Mouse (Mus musculus): ENCODE measurements at regions not wholly inside any gene's neighbourhood (a gene's known extent, or its start where the extent isn't known, plus 50 kb on each side); places are given as distances from the start of the nearest gene placed in this dataset.
A peak's percentile ranks its signal among the peaks of the same experiment; 100 is the strongest.

DNA sequence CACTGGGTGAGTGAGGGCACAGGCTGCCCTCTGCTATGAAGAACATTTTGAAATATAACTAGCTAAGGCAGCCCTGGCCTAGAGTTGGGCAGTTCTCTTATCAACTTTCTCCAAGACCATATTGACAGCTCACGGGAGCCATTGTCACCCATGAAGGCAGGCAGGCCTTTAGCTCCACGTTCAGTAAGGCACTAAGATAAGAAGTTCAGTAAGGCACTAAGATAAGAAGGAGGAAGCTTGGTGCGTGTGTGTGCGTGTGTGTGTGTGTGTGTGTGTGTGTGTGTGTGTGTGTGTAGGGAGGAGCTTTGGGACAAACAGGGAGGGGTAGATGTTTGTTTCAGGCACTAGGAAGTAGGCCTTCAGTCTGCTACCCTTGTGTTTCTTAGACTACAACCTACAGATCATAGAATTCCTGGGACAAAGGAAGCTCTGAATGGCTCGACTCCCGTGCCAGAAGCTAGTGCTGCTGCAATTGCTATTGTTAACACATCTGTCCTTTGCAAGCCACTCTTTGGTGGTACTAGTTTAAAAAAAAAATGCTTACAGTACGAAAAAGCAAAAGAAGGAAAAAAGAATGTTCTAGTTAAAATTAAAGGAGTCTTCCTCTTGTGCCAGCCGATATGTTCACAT lies 188.0 kb upstream of the Afdn start:
- 40% methylated on average over 8 of the region's 8 CpGs for WGBS
- peak; percentile 54 for DNase-seq
- H3K9ac ChIP-seq (replicated peaks; ENCODE audit: low read length), result no peak overlapping the region

DNA sequence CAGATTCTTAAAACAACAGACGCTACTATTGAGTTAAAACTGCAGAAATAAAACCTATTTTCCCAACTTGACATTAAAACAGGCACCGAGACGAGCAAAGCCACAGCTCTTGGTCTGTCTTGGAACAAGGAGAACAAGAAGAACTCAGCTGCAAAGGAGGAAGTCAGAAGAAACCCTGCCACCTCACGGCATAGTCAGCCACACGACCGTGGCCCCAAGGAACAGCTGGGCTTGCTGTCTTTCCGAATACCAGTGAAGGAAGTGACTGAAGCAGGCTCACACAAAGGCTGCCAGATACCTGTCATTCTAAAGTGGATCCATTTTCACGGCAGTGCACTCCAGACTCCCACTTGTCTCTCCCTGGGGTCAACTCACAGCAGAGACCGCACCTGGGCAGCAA lies 187.3 kb upstream of the Afdn start:
- DNase-seq (no peak), ATAC-seq (ENCODE audit: low FRiP score, low TSS enrichment) (no peak)
- Histone ChIP-seq H3K4me1 (ENCODE audit: control insufficient read depth, insufficient read depth, low read length) (peaks cover 39% of the 10 kb centered on the region), H3K36me3 (ENCODE audit: control insufficient read depth, insufficient read depth, low read length) (no peaks in the 10 kb centered on the region), H3K4me2 (ENCODE audit: low read length) (no peak overlapping the region), H3K9ac (replicated peaks; ENCODE audit: low read length) (no peak overlapping the region), H3K9me3 (ENCODE audit: control insufficient read depth, low read length) (no peaks in the 10 kb centered on the region), H3K27me3 (ENCODE audit: control insufficient read depth, insufficient read depth, low read length) (no peaks in the 10 kb centered on the region), H3K27ac (replicated peaks; ENCODE audit: low read depth, low read length) (peak overlapping the region; percentile 79), H3K4me3 (replicated peaks; ENCODE audit: low read depth, low read length) (no peak overlapping the region)
- 53% methylated on average over 9 of the region's 9 CpGs for whole genome bisulfite sequencing

More for the DNA sequence above, 188.0 kb upstream of the Afdn start:
- H3K4me2 ChIP-seq (ENCODE audit: low read length), result no peak overlapping the region
- no peak overlapping the region for H3K4me3 ChIP-seq (replicated peaks; ENCODE audit: low read depth, low read length)
- no peaks in the 10 kb centered on the region for H3K27me3 ChIP-seq (ENCODE audit: control insufficient read depth, insufficient read depth, low read length)
- H3K9me3 ChIP-seq (ENCODE audit: control insufficient read depth, low read length), result no peaks in the 10 kb centered on the region
- H3K36me3 ChIP-seq (ENCODE audit: control insufficient read depth, insufficient read depth, low read length), result no peaks in the 10 kb centered on the region
- no peak for ATAC-seq (ENCODE audit: low FRiP score, low TSS enrichment)
- peaks cover 39% of the 10 kb centered on the region for H3K4me1 ChIP-seq (ENCODE audit: control insufficient read depth, insufficient read depth, low read length)
- peak overlapping the region; percentile 79 for H3K27ac ChIP-seq (replicated peaks; ENCODE audit: low read depth, low read length)

DNA sequence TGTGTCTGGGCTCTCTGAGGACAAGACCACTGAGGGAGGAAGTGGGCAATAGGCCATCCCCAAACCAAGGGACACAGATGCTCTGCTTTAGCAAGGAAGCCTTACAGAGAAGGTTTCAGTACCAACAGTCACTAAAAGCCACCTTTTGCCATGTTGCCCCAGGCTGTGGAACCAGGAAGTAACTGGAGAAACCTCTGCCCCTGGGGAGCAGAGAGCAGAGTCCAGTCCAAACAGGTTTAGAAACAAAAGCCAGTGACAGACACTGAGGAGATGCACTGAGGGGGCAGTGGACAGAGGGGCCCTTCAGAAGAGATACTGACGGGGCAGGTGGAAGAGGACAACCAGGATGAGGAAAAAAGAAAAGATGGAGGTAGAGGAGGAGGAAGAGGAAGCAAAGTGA lies 186.2 kb upstream of the Afdn start:
- ATAC-seq (ENCODE audit: low FRiP score, low TSS enrichment), result peak; percentile 7; the same call in 1 of the 2 replicates
- Histone ChIP-seq H3K27ac (replicated peaks; ENCODE audit: low read depth, low read length) (peak overlapping the region; percentile 79), H3K36me3 (ENCODE audit: control insufficient read depth, insufficient read depth, low read length) (no peaks in the 10 kb centered on the region), H3K4me2 (ENCODE audit: low read length) (no peak overlapping the region), H3K4me3 (replicated peaks; ENCODE audit: low read depth, low read length) (no peak overlapping the region), H3K27me3 (ENCODE audit: control insufficient read depth, insufficient read depth, low read length) (no peaks in the 10 kb centered on the region), H3K9ac (replicated peaks; ENCODE audit: low read length) (no peak overlapping the region), H3K4me1 (ENCODE audit: control insufficient read depth, insufficient read depth, low read length) (peaks cover 39% of the 10 kb centered on the region), H3K9me3 (ENCODE audit: control insufficient read depth, low read length) (no peaks in the 10 kb centered on the region)
- no peak for DNase-seq
- WGBS, result 75% methylated on average over 1 of the region's 1 CpGs

DNA sequence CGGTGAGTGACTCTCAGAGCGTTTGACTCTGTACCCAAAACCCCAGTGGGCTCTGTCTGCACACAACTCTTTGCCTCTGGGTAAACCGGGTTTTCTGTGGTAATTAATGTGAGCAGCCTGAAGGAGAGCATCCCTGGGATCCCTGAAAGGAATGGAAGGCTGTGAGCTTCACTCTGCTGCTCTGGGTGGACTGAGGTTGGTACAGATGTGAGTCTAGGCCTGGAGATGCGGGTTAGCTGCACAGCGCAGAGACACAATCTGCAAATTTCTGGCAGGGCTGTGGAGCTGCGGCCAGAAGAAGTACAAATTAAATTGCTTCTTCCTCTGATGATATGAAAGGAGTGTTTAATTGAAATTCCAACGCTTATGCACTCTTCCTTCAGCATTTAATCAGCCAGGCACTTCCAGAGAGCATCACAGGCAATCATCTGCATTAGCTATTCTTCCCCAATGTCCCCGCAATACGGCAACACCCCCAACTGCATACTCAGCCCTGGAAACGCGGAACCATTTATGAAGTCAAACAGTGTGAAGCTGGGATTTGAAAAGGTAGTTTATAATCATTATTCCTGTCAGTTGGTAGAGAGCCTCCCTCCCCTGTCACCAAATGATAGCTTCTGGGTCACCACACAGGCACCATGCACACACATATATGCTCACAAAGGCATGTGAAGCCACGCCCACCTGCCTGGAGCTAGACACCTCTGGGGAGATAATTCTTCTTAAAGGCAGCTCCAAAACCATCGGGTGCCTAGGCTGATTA lies 185.5 kb upstream of the Afdn start:
- 46% methylated on average over 13 of the region's 13 CpGs for WGBS
- H3K36me3 ChIP-seq (ENCODE audit: control insufficient read depth, insufficient read depth, low read length), result no peaks in the 10 kb centered on the region
- peak; percentile 59 for DNase-seq

DNA sequence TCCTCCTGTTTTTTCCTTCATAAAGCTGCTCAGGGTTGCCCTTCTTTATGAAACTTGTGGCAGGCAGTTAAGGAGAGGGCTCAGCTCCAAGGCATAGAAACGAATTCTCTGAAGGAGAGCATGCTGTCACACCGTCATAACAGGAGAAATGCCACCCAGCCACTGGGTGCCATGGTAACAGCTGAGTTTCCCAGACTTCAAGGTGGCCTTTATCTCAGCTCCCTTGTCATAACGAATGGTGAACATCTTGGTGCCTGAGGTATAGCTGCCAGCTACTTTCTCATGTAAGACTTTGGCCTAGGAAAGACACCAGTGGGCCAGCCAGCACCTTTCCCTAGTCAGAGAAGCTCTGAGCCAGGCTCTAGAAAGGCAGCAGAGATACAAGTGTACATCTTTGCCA lies 182.5 kb upstream of the Afdn start:
- H3K27ac ChIP-seq (replicated peaks; ENCODE audit: low read depth, low read length), result no peak overlapping the region
- no peaks in the 10 kb centered on the region for H3K9me3 ChIP-seq (ENCODE audit: control insufficient read depth, low read length)
- WGBS, result 48% methylated on average over 3 of the region's 3 CpGs
- no peak overlapping the region for H3K9ac ChIP-seq (replicated peaks; ENCODE audit: low read length)
- H3K4me3 ChIP-seq (replicated peaks; ENCODE audit: low read depth, low read length), result no peak overlapping the region
- H3K4me1 ChIP-seq (ENCODE audit: control insufficient read depth, insufficient read depth, low read length), result peaks cover 34% of the 10 kb centered on the region
- no peak overlapping the region for H3K4me2 ChIP-seq (ENCODE audit: low read length)
- no peaks in the 10 kb centered on the region for H3K36me3 ChIP-seq (ENCODE audit: control insufficient read depth, insufficient read depth, low read length)
- no peak for ATAC-seq (ENCODE audit: low FRiP score, low TSS enrichment)
- DNase-seq, result peak; percentile 49
- no peaks in the 10 kb centered on the region for H3K27me3 ChIP-seq (ENCODE audit: control insufficient read depth, insufficient read depth, low read length)

More for the DNA sequence above, 185.5 kb upstream of the Afdn start:
- Histone ChIP-seq H3K27ac (replicated peaks; ENCODE audit: low read depth, low read length) (peak overlapping the region; percentile 79), H3K4me2 (ENCODE audit: low read length) (peak overlapping the region; percentile 15; the same call in 1 of the 2 replicates), H3K9me3 (ENCODE audit: control insufficient read depth, low read length) (no peaks in the 10 kb centered on the region), H3K9ac (replicated peaks; ENCODE audit: low read length) (0 out of 2 replicates have a peak overlapping the region, but pooled peaks have one; percentile 9), H3K4me3 (replicated peaks; ENCODE audit: low read depth, low read length) (no peak overlapping the region), H3K27me3 (ENCODE audit: control insufficient read depth, insufficient read depth, low read length) (no peaks in the 10 kb centered on the region), H3K4me1 (ENCODE audit: control insufficient read depth, insufficient read depth, low read length) (peaks cover 39% of the 10 kb centered on the region)
- ATAC-seq (ENCODE audit: low FRiP score, low TSS enrichment), result peak; percentile 44; the same call in 1 of the 2 replicates

DNA sequence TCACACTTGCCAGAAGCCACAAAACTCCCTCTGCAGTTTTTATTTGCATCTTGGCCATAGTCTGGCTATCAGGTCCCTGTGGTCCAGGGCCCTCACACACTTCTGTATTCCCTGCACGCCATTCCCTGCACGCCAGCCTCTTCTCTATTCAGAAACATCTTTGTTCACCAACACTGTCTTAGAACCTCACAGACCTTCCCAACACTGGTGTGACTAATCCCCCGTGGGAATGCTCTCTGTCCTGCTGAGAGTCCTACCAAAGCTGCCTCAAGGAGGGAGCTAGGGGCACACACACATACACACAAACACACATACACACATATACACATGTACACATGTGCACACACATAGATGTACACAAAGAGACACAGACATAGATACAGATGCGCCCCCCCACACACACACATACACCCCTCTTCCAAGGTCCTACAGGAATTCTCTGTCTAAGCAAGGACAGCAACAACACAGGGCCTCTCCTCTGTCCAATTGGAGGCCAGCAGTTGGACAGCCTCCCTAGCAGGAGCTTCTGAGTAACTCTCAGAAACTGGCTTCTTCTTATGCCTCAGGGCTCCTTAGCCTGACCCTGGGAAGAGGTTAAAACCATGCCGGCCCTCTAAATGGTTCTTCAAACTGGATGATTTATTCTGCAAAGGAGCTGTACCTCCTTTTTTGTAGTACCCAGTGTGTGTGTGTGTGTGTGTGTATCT lies 179.0 kb upstream of the Afdn start:
- H3K4me1 ChIP-seq (ENCODE audit: control insufficient read depth, insufficient read depth, low read length), result peaks cover 5% of the 10 kb centered on the region; the same call in 1 of the 2 replicates
- no peaks in the 10 kb centered on the region for H3K36me3 ChIP-seq (ENCODE audit: control insufficient read depth, insufficient read depth, low read length)
- 43% methylated on average over 5 of the region's 5 CpGs for WGBS
- no peak overlapping the region for H3K4me2 ChIP-seq (ENCODE audit: low read length)
- H3K27me3 ChIP-seq (ENCODE audit: control insufficient read depth, insufficient read depth, low read length), result no peaks in the 10 kb centered on the region
- DNase-seq (peak; percentile 45), ATAC-seq (ENCODE audit: low FRiP score, low TSS enrichment) (peak; percentile 43; the same call in 1 of the 2 replicates)
- peak overlapping the region; percentile 6; the same call in 1 of the 2 replicates for H3K27ac ChIP-seq (replicated peaks; ENCODE audit: low read depth, low read length)
- no peaks in the 10 kb centered on the region for H3K9me3 ChIP-seq (ENCODE audit: control insufficient read depth, low read length)
- no peak overlapping the region for H3K9ac ChIP-seq (replicated peaks; ENCODE audit: low read length)
- H3K4me3 ChIP-seq (replicated peaks; ENCODE audit: low read depth, low read length), result no peak overlapping the region

DNA sequence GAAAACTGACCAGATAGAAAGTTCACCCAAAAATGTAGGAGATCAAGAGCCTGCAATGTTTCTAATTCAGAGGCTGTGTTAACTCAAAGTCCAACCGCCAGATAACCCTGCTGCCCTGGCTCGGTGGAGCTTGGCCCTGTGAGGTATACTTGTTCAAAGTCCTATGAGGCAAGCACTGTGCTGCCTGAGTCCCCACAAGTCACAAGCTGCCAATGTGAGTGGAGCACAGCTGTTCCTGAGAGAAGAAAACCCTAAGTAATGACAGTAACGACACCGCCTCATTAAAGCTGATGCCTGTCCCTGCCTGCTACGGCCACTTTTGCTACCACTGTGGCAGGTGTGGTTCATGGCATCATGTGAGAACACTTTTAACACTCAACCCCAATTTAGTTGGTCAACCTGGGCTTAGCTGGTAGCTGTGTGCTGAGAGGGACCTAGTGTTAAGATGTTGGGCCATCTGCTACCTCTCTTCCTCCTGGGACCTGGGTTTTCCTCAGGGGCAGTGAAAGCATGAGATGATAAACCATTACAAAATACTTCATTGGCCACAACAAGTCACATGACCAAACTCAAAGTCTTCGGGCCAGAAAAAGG lies 178.2 kb upstream of the Afdn start:
- Histone ChIP-seq H3K27me3 (ENCODE audit: control insufficient read depth, insufficient read depth, low read length) (no peaks in the 10 kb centered on the region), H3K9me3 (ENCODE audit: control insufficient read depth, low read length) (no peaks in the 10 kb centered on the region), H3K27ac (replicated peaks; ENCODE audit: low read depth, low read length) (no peak overlapping the region; the same call in 1 of the 2 replicates), H3K9ac (replicated peaks; ENCODE audit: low read length) (no peak overlapping the region), H3K4me3 (replicated peaks; ENCODE audit: low read depth, low read length) (no peak overlapping the region), H3K4me1 (ENCODE audit: control insufficient read depth, insufficient read depth, low read length) (peaks cover 5% of the 10 kb centered on the region; the same call in 1 of the 2 replicates), H3K4me2 (ENCODE audit: low read length) (no peak overlapping the region), H3K36me3 (ENCODE audit: control insufficient read depth, insufficient read depth, low read length) (no peaks in the 10 kb centered on the region)
- ATAC-seq (ENCODE audit: low FRiP score, low TSS enrichment) (no peak), DNase-seq (no peak)
- WGBS, result 77% methylated on average over 6 of the region's 6 CpGs

DNA sequence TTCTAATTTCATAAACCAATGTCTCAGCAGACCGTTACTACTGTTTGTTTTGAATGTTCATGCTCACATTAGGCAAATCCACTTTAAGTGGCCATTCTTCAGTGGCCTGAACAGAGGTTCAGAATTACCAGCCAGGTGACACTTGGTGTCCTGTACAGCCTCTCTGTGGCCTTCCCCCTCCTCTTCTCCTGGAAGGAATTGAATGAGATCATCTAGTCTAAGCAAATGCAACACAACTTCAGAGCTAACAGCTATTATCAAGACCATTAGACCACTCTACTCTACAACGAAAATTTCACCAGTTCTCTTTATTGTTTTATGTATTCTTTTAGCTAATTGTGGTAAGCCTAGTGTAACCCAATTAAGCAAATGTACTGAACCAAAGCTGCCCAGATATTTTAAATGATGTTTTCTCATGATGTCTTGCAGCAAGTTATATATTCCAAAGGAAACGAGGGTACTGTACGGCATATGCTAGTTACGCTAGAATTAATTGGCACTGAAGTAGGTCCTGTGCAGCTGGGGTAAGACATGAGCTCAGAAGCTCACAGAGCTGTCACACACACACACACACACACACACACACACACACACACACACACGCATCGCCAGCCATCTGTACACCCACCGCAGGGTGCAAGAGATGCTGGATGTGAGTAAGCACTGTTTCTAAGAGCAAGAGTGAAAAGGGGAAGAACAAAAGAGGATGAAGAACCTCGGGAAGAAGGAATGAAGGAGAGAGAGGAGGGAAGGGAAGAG lies 176.7 kb upstream of the Afdn start:
- DNase-seq (peak; percentile 46), ATAC-seq (ENCODE audit: low FRiP score, low TSS enrichment) (peak; percentile 78)
- Histone ChIP-seq H3K9me3 (ENCODE audit: control insufficient read depth, low read length) (no peaks in the 10 kb centered on the region), H3K4me3 (replicated peaks; ENCODE audit: low read depth, low read length) (no peak overlapping the region), H3K36me3 (ENCODE audit: control insufficient read depth, insufficient read depth, low read length) (no peaks in the 10 kb centered on the region), H3K4me1 (ENCODE audit: control insufficient read depth, insufficient read depth, low read length) (peaks cover 5% of the 10 kb centered on the region; the same call in 1 of the 2 replicates), H3K4me2 (ENCODE audit: low read length) (no peak overlapping the region), H3K27me3 (ENCODE audit: control insufficient read depth, insufficient read depth, low read length) (no peaks in the 10 kb centered on the region), H3K27ac (replicated peaks; ENCODE audit: low read depth, low read length) (peak overlapping the region; percentile 38), H3K9ac (replicated peaks; ENCODE audit: low read length) (no peak overlapping the region)
- 50% methylated on average over 9 of the region's 9 CpGs for WGBS

Data from midbrain, embryonic 14.5 days (tissue).